Mouse (Mus musculus): Measurements from ENCODE around the gene Fam131b.
A peak's percentile ranks its signal among the peaks of the same experiment; 100 is the strongest.

Fam131b gene

DNA sequence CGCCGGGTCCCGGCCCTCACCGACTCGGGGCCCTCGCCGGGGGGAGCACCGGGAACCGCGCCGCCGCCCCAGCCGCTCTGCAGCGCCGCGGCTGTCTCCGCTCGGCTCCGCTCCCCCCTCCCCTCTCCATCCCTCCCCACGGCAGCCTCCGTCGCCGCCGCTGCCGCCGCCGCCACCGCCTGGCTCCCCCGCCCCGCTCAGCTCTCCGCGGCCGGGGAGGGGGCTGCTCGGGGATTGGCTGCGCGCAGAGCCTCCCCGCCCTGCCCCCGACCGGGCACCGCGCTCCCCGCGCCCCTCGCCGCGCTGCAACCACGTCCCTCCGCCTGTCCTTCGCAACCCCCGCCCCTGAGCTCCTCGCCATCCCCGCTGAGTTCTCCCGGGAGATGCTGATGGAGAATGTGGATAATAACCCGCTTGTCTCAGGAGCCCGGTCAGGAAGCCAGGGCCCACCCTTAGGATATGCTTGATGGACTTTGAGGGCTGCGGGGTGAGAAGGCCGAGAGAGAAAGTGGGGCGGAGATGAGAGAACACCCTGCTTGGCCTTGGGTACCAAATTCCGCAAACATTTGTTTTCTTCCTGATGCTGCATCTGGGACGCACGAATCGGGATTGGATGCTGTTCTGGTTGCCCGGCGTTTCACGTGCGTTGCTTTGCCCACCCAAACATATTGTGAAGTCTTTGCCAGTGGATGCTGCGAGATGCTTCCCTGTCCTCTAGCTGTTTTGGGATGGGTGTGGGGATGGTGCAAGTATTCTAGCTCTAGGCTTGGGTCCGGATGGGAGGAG is at the start of gene Fam131b:
TSS of gene Fam131b (minus strand) at position 162 of the 786 bp plus-strand sequence.
- DNase-seq (ENCODE audit: low read depth): peak; percentile 61

DNA sequence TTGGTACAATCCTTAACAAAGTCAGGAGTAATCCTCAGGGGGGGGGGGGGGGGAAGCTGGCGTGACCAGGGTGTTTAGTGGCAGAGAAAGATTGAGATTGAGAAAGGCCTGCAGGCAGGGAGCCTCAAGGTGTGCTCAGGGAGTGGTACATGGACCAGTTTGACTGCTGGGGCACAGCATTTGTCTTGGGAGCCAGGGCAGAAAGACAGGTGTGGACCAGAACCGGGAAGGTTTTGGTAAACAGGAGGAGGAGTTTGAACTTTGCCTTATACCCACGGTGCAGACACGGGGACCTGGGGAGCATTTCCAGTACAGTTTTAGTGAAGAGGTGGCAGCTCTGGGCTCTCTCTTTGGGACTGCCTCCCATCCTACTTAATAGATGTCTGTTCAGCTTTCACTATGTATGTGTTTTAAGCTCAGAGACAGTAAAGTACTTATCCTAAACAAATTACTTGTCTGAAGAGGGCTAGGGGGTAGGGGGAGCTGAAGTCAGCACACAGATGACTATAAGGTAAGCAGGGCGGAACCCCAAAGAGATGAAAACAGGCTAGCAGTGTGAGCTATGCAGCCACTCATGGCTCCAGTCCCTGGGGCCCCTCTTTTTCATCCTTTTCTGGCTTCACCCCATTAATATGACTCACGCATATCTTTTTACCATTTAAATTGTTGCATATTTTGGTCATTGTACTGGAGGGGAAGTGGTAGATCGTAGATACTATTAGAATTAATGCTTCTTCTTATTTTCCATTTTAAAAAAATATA is 49.4 kb upstream of the Fam131b start:
- DNase-seq (ENCODE audit: low read depth): no peak

DNA sequence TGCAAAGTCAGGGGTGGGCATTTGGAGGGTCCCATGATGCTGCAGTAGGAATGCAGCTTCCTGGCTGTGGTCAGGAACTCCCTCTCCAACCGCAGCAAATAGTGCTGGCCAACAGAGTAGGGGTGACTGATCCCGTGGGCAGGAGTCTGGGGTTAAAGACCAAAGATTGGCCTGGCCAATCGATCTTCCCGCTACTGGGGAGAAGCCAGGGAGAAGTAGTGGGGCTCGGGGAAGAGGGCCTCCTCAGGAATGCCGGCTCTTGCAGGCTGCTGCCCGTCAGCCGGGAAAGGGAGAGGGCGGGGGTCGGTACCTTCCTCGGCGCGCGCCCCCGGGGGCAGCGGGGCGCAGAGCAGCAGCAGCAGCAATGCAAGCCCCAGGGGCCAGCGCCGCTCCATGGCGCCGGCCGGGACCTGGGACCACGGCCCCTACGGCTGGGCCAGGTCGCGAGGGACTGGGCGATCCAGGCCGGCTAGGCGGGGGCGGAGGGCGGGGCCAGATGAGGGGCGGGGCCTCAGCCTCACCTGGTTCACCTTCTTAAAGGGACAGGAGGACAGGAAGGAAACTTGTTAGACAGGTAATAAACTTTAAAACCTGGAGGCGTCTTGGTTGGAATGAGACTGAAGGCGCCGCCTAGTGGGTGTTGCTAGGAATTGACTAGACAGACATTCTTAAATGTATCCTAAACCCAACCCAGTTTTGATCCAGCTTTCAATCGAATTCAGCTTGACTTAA is 48.5 kb upstream of the Fam131b start, which contains the start of gene Epha1:
TSS of gene Epha1 (minus strand) at position 453 of the 732 bp plus-strand sequence.
- peak; percentile 81 for DNase-seq (ENCODE audit: low read depth)

DNA sequence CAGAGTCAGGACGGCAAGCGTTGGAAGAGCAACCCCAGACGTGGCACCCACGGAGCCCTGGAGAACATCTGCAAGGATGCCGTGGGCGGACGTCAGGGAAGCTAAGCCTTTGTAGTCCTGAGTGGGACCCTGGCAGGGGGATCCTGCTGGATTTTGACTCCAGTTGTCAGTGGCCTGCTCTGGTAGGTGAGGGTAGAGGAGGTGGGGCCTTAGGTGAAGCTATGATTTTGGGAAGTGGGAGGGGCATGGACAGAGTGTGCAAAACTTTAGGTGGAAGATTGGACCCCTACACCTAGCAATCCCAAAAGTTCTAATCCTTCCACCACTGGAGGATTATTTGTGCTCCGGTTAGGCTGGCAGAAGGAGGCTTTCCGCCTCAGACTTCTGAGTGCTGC is 48.0 kb upstream of the Fam131b start:
- DNase-seq (ENCODE audit: low read depth): no peak

DNA sequence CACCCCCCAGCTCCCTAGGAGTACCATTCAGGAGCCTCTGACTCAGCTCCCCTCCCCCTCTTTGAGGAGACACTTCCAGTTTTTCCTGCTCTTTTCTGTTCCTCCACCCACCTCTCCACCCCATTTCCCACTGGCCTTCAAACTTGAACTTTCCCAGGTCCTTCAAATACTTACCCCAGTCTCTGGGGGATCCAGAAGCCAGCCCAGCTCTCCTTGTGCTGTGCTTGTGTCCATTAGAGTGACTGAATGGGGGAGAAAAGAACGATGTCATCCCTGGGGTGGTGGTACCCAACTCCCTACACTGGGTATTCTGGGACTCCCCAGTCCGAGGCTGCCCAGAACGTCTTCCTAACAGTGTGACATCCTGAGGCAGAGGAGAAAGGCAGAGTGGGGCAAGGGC is 47.6 kb upstream of the Fam131b start:
- DNase-seq (ENCODE audit: low read depth): no peak

- no peak for DNase-seq (ENCODE audit: low read depth)
These were observed 46.4 kb upstream of the Fam131b start for GRCm38 (mm10) chr6:42370630-42371363.

GRCm38 (mm10) chr6:42369870-42370269 is 45.4 kb upstream of the Fam131b start:
- DNase-seq (ENCODE audit: low read depth): no peak

DNA sequence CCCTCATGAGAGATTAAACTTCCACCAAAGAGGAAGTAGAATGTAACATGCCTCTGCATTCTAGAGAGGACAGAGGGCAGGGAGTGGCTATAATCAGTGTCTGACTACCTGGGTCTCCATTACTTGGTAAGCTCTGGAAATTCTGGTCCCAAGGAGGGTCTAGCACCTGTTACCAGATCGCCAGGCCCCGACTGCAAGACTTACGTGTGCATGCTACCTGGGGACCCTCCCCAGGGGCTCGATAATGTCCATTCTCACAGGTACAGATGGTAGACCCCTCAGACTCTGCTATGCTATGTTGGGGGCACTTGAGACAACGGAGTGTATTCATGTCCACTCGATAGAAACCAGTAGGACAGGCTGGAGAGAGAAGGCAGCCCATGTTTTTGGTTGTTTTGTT is 40.8 kb upstream of the Fam131b start:
- DNase-seq (ENCODE audit: low read depth): no peak

DNA sequence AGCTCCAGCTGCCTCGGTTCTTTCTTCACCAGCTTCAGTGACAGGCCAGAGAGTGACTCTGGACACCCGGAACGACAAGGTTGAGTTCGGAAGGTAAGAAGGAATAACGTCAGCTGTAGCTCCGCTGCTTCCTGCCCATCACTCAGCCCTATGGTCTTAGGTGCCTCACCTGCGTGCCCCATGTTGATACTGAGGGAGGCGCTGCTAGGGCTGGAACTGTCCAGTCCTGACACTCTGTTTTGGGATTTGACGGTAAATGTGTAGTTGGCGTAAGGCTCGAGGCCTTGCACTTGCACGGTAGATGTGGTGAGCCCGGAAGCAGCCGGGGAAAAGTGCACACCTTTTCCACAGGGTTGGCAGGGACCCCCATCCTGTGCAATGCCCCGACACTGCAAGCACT is 40.2 kb upstream of the Fam131b start:
- no peak for DNase-seq (ENCODE audit: low read depth)

GRCm38 (mm10) chr6:42364066-42364465 is 39.6 kb upstream of the Fam131b start:
- DNase-seq (ENCODE audit: low read depth): no peak

DNA sequence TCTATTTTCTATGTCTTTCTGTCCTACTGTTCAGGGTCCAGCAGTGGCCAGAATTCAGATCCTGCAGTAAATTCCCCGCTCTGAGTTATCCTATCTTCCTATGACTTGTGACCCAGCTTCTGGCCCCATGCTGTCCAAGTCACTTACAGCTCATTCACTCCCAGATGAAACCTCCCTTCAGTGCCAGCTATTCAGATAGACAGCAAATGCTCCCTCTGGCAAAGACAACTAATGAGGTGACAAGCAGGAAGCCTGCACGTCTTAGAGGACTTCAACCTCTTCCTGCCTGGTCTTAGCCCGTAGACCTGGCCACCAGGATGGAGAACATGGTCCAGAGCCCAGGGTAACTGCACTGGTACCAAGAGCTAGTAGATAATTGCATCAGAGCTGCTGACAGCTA is 38.5 kb upstream of the Fam131b start:
- DNase-seq (ENCODE audit: low read depth): no peak

DNA sequence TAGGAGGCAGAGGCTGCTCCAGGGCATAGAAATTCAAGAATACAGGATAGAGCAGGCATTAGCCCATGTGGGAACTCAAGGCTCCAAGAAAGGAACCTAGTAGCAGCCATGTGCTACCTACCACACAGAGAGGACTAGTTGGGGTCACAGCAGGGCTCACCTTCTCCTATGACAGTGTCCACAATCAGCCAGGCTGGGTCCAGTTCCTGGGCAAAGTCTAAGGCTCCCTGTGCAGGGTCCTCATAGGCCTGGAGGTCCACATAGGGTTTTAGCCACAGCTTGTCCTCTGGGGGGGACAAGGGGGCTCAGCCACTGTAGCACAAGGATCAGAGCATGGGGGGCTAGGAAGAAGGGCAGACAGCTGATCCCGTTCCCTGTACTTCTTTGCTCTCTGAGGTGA is 38.1 kb upstream of the Fam131b start:
- DNase-seq (ENCODE audit: low read depth): no peak

- no peak for DNase-seq (ENCODE audit: low read depth)
These were observed 37.6 kb upstream of the Fam131b start for GRCm38 (mm10) chr6:42362074-42362473.

GRCm38 (mm10) chr6:42361041-42361895 is 36.8 kb upstream of the Fam131b start:
- DNase-seq (ENCODE audit: low read depth): no peak

DNA sequence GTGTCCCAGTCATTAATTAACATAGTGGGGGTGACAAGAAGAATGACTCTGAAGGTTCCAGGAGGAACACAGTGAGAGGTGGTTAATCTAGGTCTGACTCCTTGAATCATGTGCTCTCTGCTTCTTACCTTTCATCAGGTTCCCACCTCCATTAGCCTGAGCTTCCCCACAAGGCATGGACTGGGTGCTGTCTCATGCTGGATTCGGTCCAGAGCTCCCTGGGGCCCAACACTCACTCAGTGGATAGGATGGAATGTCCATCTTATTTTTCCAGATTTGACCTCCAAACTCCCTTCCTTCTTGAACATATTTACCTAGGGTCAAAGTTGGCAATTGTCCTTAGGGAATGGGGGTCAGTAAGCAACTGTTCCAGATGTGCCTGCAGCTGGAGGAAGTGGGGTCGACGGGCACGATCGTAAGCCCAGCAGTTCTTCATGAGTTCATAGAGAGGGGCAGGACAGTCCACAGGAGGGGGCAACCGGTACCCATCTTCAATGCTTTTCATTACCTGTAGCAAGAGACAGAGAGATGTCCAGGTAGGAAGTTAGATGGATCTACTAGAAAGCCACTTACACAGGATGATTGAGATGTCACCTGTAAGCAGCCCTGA is 35.9 kb upstream of the Fam131b start:
- no peak for DNase-seq (ENCODE audit: low read depth)

DNA sequence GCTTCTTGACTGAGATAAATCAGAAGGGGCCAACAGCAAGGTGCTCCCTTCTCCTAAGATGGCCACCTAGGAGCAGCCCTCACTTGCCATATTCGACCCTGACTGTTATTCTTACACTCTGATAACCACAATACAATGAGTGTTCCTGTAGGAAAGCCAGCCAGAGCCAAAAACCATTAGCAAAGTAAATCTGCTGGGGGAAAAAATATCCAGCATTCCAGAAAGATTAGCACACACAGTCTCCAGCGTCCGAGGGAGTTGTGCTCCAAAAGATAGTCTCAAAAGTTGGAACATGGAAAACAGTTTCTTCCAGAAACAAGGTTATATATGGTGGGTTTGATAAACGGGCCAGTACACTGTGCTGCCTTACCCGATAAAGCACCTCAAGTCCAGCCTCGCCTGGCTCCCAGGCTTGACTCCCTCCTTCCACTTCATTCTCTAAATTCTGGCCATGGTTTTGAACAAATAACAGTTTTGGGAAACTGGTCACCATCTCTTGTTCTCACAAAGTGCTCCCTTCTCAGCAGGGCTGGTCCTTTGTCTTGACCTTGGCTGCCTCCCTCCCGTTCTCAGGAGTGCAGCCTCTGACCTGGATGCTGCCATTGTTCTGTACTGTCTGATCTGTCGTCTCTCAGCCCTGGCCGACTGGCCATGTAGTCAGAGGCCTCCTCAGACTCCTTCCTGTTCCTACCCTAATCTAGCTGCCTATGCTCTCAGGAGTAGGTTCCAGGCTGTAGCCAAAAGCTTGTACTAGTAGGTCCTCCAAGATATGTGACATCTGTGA is 35.1 kb upstream of the Fam131b start:
- no peak for DNase-seq (ENCODE audit: low read depth)

- DNase-seq (ENCODE audit: low read depth): no peak
These were observed 34.5 kb upstream of the Fam131b start for GRCm38 (mm10) chr6:42358901-42359300.

DNA sequence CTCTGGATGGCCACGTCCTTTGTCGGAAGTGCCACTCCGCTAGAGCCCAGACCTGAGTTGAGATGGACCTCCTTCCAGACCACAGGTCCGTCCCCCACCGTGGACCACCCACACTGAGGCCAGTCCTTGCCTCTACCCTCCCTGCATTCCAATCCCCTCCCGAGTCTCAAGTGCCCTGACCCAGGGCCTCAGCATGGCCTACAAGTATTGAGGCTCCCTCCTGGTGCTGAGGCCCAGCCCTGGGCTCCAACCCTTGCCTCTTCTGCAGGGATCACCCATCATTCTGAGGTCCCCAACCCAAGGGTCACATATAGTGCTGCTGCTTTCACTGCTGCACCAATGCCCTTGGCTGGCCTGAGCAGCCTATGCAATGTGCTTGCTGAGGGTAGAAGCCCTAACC is 33.5 kb upstream of the Fam131b start:
- DNase-seq (ENCODE audit: low read depth): no peak

GRCm38 (mm10) chr6:42356913-42357312 is 32.5 kb upstream of the Fam131b start:
- DNase-seq (ENCODE audit: low read depth): no peak
